Mouse (Mus musculus) T-helper 17 cell (primary cell): Measurements from ENCODE around the gene Ddah1.
"Not testable (repeated sequence)": the region's sequence is repeated elsewhere in the genome, so short reads cannot be mapped to it uniquely, and the experiment has no call there.

Experiments used
- in situ Hi-C, 2 experiments: fragments of 300-600 bp; cut with MboI, MseI; formaldehyde crosslinking; loops; 1 replicate in 1 of 2; 2 replicates in 1 of 2; pipeline ENCODE4 v1.15.1; 2025; ENCODE audit warnings: high pct_unique_total_duplicates in 2 of 2

Ddah1 gene

DNA sequence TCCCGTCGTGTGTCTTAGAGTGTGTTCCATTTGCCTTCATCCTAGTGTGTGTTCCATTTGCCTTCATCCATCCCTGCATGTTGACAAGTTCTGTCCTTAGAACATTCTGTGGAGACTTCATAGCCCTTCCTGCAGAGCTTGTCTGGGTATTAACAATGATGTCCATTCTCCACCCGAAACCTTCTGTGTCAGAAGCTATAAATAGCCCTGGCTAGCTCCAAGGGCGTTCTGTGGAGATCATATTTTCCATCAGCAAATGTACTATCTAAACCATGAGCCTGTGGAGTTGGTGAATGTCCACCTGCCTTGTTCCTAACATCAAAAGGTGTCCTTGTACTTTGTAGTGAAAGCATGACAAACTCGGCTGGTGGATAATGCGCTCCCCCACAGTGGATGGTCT is 96.8 kb downstream of the Ddah1 start:
- in situ Hi-C loops = no loop called here

DNA sequence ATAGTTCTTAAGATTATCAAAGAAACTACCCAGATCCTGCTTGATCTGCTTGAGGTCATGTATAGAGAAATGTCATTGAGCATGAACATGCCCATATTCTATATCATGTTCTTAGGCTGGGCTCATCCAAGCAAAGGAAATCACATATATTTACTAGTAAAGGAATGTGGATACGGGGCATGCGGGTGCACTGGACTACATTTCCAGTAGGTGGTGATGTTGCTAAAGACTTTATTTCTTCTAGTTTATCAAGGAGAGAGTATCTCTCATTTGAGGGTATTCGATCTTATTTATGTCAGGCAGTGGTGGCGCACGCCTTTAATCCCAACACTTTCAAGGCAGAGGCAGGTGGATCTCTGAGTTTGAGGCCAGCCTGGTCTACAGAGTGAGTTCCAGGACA is 99.9 kb downstream of the Ddah1 start:
- in situ Hi-C loops = no loop called here

DNA sequence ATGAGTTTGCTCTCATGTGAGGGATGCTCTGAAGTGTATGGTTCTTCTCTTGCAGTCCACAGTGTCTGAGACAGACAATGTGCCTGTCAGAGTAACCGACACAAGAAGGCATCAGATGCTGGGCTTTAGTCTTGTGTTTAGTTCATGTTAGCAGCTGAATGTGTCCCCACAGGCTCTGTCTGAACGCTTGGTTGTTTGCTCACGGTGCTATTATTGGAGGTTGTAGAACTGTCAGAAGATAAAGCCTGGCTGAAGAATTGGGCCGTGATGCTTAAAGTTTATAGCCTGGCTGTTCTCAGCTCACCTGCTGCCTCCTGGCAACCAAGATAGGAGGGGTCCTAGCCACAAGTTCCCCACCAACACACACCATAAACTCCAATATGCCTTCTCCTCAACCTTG is 104.0 kb downstream of the Ddah1 start:
- in situ Hi-C loops = no loop called here

DNA sequence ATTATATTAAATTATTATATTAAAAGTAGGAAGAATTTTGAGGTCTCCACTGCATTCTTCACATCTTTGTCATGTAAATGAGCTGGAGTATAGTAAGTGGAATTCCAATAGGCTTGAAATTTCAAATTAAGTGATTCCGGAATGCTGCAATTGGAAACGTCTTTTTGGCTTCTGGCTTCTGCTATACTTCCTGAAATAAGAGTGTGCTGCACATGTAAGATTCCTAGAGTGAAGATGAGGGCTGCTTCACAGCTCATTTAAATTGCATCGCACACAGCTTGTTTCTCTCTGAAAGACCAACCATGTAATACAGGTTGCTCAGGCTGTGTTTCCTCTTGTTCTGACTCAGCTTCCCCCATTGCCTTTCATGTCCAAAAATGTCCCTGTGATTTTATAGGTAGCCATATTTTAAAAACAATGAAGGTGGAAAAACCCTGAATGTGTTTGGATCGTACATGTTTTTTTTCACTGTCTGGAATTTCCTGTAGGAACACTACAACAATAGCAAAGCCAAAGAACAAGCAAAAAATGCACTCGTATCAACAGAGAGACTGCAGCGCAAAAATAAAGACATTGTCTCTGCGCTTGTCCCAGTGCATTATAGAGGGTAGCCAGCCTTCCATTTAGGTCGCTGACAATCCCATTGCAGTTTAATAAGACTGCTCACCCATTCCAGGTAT is 105.7 kb downstream of the Ddah1 start:
- in situ Hi-C loops = no loop called here

DNA sequence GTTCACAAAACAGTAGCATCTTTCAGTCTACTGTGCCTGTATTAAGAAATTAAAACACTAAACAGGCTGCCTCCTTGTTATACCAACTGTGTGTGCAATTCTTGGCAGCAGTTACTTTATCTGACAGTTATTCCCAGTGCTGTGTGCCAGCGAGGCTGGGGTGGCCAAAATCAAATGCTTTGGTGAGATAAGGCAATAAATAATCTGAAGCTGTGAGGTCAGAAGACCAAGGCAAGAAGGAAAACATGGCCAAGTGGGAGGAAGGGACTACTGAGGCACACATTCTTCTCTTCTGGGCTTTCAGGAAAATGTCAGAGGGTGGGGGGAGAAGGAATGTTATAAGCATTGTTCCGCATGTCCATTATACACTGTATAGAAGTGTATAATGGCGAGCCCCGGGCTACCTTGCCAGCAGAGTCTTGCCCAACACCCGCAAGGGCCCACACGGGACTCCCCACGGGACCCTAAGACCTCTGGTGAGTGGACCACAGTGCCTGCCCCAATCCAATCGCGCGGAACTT is 106.3 kb downstream of the Ddah1 start:
- in situ Hi-C loops = no loop called here

DNA sequence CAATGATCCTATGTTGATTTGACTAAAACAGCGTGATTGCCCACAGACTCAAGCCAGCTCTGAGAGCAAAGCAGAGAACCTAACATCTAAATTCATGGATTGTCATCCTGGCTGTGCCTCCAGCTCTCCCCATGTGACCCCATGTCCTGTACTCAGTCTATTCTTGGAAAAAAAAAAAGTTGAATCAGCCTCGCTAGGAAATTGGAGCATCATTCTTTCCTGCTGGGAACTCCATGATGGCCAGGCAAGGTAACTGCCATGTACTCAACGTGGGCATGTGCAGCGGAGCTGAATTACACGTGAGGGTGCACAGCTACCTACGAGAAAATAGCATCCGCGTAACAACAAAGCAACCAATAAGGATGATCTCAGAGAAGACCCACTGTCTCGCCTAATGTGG is 114.2 kb downstream of the Ddah1 start:
- in situ Hi-C loops = no loop called here

DNA sequence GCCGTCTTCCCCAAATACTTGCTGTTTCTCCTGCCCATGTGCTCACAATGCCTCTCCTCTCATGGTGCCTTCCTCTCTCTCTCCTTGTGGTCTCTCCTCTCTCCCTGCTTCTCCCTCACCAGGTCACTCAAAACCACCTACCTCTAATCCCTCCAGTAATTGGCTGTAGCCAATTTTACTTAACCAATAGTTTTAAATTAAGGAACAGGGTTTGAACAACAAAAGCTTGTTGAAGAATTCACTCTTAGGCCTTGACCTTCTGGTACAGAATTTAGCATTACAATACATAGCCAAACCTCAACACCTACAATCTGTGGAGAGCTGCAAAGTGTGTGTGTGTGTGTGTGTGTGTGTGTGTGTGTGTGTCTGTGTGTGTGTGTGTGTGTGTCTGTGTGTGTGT is 114.8 kb downstream of the Ddah1 start:
- in situ Hi-C loops = no loop called here

DNA sequence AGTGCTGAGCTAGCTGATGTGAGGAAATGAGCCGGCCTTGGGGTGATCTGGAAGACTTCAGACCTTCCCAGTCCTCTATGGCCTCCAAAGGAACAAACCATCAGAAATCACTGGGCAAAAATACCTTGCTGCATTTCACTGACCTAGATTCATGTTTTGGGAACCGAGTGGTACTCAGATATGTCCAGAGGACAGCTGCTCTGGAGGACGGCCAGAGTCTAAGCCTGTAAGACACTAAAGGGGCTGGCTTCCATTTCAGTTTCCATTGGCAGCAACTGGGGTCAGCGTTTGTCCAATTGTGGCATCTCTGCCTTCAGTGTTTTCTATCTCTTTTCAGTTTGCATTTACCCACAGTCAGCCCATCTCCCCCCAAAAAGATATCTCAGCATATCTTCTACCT is 115.7 kb downstream of the Ddah1 start:
- in situ Hi-C loops = no loop called here

DNA sequence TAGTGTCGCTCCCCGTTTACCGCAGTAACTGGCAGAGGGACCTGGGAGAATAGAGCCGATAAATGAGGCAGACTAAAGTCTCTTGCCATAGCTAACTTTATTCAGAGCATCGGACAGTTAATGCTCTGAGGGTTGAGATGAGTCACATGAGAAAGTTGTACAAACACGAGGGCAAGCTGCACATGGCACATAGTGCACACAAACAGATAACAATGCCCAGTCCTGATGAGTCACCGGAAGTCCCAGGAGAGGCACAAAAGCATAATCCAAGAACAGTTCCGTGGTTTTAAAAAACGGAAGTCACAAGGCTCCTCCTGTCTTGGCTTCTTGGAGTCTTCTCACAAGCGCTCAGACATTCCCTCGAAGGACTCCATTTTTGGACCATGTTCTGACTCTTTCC is 117.6 kb downstream of the Ddah1 start:
- in situ Hi-C loops = no loop called here

DNA sequence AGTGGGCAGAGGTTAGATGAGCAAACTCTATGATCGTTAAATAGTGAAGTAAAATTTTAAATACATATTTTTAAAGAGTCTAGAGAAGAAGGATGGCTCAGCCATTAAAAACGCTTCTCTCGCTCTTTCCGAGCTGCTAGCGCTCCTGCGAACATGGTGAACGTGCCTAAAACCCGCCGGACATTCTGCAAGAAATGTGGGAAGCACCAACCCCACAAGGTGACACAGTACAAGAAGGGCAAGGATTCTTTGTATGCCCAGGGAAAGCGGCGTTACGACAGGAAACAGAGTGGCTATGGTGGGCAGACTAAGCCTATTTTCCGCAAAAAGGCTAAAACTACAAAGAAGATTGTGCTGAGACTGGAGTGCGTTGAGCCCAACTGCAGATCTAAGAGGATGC is 120.4 kb downstream of the Ddah1 start:
- in situ Hi-C loops = not testable (repeated sequence)

DNA sequence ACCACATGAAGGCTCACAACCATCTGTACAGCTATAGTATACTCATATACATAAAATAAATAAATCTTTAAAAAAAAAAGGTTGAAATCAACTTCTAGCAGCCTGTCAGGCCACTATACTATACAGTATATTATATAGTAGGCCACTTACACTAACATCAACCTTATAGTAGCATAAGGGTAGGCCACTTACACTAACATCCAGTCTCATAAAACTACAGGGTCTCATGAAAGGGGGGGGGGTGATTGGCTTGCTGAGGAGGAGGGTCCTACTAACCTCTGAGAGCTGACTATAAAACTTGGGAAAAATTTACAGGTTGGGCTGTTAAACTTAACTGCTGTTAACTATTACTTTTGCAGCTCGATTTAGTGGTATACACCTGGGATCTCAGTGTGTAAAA is 121.9 kb downstream of the Ddah1 start:
- in situ Hi-C loops = no loop called here

DNA sequence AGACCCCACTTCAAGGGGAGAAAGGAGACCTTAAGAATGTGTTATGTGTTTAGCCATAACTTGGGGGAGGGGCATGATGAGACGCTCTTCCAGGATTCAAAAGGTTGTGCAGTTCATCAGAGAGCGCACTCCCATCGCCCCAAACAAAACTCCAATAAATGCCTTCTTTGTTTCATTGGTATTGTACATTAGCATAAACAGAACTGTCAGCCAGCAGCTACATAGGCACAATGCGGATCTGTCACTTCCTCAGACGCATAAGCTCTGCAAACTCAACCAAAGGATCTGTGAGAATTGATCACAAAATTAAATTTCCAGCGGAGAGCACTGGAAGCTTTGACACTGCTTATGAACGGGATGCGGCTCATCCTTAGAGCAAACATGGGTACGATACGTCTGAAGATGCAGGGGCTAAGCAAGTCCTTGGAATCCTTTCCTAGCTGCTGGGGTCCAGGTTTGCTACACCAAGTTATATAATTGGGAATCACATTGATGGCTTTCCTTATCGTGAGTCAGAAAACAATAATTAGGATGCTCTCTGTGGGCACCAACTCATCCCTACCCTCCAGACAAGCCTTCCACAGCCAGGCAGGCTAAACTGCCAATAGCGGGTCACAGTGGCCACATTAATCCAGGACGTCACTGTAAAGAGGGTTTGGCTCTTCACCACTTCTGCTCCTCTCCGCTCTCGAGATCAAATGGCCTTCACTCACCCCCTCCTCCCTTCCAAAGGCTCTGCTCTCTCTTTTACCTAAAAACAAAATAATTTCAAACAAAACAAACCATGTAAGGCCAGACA is 123.8 kb downstream of the Ddah1 start:
- in situ Hi-C loops = no loop called here

DNA sequence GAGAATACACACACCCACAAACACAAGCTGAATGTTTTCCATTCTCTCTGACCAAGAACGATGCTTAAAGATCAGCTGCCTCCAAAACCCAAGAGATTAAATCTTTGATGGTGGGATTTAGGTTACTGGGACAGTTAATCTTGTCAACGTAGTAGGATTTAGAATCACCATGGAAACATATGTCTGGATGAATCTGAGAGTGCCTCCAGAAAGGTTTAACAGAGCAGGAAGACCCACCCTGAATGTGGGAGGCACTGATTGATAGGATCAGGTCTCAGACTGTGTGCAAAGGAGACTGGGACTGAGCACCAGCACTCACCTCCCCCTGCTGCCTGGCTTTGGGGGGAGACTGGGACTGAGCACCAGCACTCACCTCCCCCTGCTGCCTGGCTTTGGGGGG is 124.8 kb downstream of the Ddah1 start:
- in situ Hi-C loops = no loop called here

DNA sequence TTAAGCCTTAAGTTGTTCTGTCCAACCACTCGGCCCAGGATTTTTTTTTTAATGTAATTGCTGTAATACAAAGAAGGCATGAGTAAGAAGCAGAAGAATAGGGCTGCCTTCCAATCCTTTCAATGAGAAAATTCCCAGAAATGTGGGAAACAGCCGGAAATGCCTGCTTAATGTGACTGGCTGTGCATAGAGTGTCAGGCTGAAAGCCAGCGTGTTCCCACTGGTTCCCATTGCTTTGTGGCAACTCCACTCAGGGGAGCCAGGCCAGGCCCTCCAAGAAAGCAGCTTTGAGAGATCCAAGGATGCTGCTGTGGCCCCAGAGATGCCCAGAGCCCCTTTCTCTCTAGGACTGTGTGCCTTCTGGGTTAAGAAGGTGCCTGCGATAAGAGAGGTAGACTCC is 126.9 kb downstream of the Ddah1 start:
- in situ Hi-C loops = no loop called here

DNA sequence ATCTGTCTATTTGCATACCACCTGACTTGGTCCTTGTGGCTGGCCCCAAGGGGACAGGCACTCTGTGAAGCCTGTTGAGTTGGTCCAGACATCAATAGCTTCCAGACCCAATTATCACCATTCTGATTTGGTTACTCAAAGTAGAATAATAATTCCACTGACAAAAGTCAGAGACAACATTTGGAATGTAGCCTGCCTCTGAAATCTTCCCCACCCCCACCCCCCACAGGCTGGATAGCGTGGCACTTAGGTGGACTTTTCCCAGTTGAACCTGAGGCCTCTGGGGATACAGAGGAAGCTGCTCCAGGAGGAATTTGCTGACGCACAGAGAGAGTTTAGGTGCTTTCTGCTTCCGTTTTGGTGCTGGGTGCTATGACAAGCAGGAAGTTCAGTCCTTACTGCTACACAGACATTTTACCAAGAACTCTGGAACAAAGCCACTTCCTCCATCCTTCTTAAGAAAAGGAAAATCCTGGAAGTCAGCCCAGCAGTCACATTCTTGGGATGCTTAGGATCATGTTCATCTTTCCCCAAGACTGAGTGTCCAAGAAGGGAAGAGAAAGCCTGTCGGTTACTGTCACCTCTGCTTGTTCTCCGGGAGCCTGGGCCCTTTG is 127.5 kb downstream of the Ddah1 start:
- in situ Hi-C loops = no loop called here

DNA sequence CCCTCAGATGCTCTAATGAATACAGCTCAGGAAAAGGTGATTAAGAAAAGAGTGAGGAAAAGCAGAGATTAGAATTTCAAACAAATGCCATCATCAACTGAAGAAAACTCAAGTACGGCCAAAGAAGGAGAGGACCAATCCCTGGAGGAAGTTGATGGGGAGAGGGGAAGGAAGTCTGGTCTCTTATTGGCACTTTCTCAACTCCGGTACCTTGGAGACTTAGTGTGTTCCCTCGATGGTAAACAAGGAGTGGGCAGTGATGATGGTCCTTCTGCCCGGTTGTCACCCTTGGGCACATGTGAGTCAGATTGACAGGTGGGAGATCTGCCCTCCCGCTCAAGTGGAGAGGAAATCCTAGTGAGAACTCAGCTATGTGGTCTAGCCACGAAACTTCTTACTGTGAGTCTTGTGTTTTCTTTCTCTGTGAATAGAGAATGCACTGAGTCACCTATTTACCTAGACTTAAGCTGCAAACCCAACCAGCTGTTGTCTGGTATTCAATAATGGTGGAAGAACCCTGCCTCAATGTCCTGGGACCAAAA is 129.0 kb downstream of the Ddah1 start:
- in situ Hi-C loops = no loop called here

DNA sequence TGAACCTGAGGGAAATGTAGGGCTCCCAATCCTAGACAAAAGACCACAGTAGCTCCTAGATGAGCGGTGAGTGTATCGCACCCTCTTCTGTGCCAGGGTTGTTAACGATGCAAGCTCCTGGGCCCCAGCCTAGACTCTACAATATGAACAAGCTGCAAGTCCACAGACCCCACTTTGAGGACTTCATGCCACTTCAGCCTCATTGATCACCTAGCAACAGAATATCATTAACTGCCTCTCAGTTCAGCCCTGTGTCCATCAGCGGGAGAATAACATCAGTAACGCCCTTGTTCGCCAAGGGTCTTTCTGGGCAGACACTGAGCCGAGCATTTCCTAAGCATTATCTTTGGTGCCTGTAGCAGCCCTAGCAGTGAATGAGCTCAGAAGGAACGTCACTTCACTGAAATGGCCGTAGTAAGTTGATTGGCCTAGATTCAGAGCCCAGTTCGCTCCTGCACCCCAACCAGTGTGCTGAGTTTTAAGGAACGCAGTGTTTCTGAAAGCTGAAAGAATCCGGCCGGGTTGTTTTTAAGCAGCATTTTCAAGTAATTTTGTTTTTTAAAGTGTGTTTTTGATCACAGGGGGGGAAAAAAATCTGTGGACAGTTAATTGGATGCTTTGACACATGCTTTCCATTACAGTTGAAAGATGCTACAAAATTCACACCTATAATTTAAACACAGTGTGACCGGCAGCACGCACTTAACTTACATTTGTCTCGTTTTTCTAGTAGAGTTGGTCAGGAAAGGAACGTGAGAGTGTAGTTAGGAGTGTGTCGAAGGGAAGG is 132.1 kb downstream of the Ddah1 start:
- in situ Hi-C loops = no loop called here

DNA sequence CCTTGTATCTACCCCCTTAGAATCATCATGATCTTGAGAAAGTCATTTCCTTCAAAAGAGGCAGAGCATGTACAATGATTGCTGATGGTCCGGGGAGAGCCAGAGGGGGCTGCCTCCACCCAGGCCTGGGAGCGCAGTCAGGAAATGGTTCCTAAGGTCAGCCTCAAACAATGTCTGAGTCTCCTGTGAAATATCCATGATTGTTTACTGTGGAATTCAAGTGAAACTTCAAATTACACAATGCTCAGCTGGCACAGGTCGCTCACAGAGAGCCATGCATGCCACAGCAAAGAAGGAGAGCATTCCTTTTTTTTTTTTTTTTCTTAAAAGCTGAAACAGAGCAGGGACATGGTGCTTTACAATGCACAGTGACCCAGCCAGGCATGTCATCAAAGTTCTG is 134.0 kb downstream of the Ddah1 start:
- in situ Hi-C loops = no loop called here

DNA sequence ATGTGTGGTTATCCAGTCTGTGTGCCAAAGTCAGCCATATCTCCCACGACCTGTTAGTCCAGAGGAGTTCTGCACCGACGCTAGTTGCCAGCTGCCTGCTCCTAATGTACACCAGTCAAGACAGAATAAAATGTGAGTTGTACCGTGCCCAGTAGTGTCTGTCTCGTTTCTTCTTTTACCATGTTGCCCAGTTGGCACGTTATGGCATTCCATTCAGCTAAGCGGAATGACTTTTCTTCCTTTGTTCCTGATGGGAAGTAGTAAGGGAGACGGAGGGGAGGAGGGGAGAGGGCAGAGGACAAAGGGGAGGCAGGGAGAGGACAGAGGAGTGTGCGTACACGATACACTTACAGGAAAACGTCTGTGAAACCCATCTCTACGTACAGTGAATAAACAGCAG is 135.7 kb downstream of the Ddah1 start:
- in situ Hi-C loops = no loop called here

DNA sequence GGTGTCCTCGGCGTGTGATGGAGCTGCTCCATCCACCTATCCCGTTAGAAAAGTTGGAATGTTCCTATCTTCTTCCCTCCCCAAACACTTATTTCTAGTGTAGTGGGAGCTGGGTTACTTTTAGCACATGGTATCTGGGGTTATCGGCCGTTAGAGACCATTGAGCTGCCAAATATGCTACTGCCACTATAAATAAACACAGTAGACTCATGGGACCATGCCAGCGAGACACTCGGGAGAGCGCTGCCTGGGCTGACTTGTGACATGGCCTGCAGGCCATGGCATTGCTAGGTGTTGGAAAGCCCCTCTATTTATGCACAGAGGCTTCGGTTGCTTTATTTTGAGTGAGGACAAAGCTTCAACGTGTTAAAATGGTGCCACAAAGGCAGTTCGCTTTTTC is 139.3 kb downstream of the Ddah1 start:
- in situ Hi-C loops = no loop called here

DNA sequence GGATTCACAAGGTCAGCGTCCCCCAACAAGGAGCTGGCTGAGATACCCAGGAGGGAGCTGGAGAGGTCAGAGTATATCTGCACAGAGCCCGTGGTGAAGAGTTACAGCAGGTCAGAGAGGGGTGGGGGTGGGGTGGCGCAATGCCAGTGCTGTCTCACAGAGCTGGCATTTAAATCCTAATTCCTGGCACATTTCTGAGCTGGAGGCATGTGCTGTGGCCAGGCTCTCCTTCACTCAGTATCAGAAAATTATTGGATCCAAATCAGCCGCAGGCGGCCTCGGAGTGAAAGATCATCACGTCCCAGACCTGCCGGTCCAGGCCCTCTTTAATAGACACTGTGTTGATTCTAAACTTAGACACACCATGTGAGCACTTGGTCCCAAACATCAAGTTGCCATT is 141.4 kb downstream of the Ddah1 start:
- in situ Hi-C loops = loop anchor here (5.0 to 25.0 kb wide), 2 partner anchors 288 to 493 kb away; no protein-coding TSS in a partner anchor
